Mouse (Mus musculus) embryo, embryonic 10.5 days (tissue): ENCODE measurements around the gene Trim80.
"Not testable (repeated sequence)": the region's sequence is repeated elsewhere in the genome, so short reads cannot be mapped to it uniquely, and the experiment has no call there.

Experiments used
- DNase-seq: peaks from one replicate; pipeline ENCODE4 v3.0.0-alpha.2; 2015; ENCODE audit warnings: low spot score

Trim80 gene

GRCm38 (mm10) chr11:115429307-115429706, 11.0 kb upstream of the Trim80 start:
- DNase-seq, result no peak

DNA sequence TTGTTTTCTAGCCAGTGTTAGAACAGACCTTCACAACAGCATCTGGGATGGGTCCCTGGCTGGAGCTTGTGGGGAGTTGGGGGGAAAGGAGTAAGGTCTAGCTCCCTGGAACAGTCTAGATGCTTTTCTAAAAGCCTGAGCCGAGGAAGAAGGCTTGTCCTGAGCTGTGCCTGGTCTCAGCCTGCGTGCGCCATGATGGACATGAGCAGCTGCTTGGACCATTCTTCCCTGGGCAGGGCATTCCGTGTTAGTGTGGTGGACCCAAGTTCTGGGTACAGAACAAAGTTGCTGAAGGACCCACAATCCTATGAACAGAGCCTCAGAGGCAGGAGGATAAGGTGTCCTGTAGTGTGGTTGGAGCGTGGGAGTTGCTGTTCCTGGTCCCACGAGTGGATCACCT, 9.8 kb upstream of the Trim80 start:
- no peak for DNase-seq

DNA sequence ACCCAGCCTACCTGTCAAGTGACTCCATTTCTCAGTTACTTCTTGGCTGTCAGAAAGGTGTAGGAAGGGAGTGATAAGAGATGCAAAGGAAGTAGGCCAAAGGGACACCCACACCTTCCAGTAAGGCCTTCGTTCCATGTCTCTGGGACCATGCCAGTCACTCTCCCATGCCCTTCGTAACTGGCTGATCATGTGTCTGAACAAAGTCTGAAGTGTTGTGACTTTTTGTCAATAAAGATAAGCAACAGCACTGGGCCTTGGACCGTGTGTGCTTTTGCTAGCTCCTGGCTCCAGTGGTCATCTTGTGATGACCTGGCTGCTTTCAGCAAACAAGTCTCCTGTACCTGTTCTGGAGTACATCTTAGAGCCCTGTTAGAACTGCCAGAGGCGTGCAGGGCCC, 7.5 kb upstream of the Trim80 start:
- no peak for DNase-seq

- DNase-seq, result no peak
Measured at GRCm38 (mm10) chr11:115433342-115433741, 7.0 kb upstream of the Trim80 start.

GRCm38 (mm10) chr11:115435596-115436337, 4.6 kb upstream of the Trim80 start:
- DNase-seq, result peak; percentile 75

- no peak for DNase-seq
Measured at GRCm38 (mm10) chr11:115437571-115438122, 2.7 kb upstream of the Trim80 start.

DNA sequence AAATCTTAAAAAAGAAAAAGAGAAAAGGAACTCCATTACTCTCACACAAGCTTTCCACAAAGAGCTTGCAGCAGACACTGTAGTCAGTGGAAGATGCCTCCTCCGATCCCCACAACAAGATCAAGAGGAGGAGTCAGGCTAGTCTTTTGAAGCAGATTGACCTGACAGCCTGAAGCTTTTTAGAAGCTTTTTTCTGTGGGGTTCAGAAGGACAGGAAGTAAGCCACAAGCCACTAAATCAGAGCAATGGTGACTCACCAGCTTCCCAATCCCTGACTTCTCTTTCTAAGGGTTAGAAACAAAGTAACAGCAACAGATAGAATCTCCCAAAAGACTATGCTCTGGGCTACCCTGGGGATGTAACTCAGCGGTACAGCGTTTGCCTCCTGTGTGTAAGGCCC, 1.0 kb upstream of the Trim80 start:
- DNase-seq, result no peak

DNA sequence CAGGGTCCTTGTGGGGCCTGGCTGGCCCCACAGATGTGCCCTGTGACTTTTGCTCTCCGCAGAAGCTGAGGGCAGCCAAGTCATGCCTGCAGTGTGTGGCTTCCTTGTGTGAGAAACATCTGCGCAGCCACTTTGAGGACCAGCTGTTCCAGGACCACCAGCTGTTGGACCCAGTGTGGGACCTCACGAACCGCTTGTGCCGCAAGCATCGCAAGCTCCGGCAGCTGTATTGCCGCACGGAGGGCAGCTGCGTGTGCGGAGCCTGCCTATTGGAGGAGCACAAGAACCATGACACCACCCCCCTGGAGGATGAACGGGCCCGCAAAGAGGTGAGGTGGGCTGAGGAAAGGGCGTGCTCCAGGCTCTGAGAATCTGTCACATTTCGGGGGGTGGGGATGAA, 1.1 kb downstream of the Trim80 start:
- DNase-seq, result peak; percentile 17

DNA sequence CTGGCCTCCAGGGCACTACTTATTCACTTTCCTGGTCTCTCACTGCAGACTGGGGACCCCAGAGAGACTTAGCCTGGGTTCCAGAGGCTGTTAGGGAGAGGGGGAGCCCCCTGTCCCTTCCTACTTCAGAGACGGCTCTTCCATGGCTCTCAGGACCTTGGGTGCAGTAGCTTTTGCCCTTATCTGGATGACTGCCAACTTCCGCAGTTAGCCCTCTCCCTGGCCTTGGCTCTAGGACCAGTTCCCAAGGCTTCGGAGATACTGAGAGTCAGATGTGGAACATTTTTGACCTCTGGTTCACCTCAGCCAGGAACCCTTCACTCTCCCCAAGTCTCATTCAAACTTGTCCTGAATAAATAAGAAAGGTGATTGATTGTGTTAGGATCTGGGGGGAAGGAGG, 6.6 kb downstream of the Trim80 start:
- no peak for DNase-seq

GRCm38 (mm10) chr11:115447321-115447885, 7.1 kb downstream of the Trim80 start:
- DNase-seq, result no peak

- DNase-seq, result no peak
Measured at GRCm38 (mm10) chr11:115448075-115448474, 7.7 kb downstream of the Trim80 start.

DNA sequence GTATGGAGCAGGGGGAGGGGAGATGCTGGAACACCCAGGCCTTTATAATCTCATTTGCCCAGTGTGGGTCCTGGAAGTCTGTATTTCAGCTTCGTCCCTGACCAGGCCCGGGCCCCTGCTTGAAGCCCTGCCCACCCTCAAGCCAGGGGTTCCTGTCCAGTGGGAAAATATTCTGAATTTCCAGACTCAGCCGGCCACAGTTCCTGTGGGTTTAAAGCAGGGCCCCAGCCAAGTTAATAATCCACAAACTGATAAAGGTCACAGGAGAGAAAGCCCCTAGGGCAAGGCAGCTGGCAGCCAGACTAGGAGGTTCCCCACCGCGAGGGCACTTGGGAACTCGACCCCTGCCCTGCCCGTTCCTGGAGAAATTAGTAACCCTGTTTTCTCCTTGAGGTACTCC, 8.7 kb downstream of the Trim80 start:
- DNase-seq, result no peak

DNA sequence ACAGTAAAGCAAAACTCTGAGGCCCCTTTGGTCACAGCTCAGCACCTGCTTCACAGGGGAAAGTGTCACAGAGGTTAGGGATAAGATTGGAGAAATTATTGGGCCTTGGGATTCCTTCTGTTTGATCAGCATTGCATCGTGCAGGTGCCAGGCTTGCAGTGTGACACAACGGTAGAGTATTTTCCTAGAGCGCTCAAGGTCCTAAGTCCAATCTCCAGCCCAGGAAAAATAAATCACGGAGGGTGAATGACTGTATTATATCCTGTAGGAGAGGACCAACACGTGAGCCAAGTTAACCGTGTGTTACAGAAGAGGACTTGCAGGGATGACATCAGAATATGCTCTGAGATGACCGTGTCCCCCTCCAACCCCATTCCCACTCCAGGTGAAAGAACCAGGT, 9.8 kb downstream of the Trim80 start:
- no peak for DNase-seq

- DNase-seq, result no peak
Measured at GRCm38 (mm10) chr11:115451781-115452241, 11.5 kb downstream of the Trim80 start.

DNA sequence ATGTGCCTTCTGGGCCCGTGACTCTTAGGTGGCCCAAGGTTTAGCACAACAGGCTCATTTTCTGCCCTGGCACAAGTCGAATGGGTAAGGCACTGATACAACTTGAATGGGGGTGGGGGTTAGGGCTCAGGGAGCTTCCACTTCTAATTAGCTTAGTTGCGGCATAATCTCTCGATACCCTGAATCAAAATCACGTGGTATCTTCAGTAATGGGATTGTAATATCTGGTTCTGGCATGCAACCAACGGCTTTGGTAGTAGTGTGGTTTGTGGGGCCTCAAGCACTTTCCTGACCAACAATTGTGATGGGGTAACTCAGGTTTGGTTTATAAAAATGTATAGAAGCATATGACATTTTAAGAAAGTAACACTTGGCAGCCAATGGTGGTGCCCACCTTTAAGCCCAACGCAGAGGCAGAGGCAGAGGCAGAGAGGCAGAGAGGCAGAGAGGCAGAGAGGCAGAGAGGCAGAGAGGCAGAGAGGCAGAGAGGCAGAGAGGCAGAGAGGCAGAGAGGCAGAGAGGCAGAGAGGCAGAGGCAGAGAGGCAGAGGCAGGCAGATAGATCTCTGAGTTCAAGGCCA, 12.0 kb downstream of the Trim80 start:
- no peak for DNase-seq

DNA sequence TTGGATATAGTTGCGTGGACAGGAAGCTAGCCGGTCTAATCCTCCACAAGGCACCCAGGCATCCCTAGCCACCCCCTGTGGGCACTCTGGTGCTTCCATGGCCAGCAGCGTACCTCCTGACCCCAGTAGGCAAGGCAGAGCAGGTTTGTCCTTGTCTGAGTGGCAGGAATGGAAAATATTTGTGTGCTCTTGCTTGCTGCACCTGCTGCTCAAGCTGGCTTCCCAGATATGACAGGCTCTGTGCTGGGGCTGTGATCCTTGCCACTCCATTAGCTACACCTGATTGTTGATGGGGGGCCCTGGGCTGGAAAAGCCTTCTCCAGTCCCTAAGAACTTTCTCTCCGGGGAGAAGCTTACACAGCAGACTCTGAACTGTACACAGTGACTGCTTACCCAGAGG, 13.0 kb downstream of the Trim80 start:
- DNase-seq, result no peak

GRCm38 (mm10) chr11:115454822-115455221, 14.5 kb downstream of the Trim80 start:
- DNase-seq, result not testable (repeated sequence)

DNA sequence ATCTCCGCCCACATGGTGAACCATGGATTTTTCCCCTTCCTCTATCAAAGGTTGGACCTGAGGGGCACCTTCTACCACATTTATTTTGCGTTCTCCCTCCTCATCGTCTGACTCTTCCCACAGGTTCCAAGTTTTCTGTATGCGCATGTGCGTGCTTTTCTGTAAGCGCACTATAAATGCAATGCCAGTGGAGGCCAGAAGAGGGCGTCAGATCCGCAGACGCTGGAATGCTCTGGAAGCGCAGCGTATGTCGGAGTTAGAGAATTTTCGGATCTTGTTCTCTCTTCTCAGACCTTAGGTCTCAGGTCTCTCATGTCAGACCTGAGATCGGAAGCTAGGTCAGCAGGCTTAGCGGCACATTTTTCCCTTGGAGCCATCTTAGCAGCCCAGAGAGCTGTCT, 15.3 kb downstream of the Trim80 start:
- DNase-seq, result no peak

- DNase-seq, result no peak
Measured at GRCm38 (mm10) chr11:115456182-115456581, 15.8 kb downstream of the Trim80 start.

- peak; percentile 39 for DNase-seq
Measured at GRCm38 (mm10) chr11:115457405-115457804, 17.1 kb downstream of the Trim80 start.

- no peak for DNase-seq
Measured at GRCm38 (mm10) chr11:115460976-115461375, 20.6 kb downstream of the Trim80 start.

- DNase-seq, result no peak
Measured at GRCm38 (mm10) chr11:115461846-115462242, 21.5 kb downstream of the Trim80 start.

- DNase-seq, result no peak
Measured at GRCm38 (mm10) chr11:115462243-115462891, 22.0 kb downstream of the Trim80 start, which contains the start of gene Slc16a5. TSS of gene Slc16a5 (plus strand) at chr11:115462474.
